Mouse (Mus musculus) stomach, postnatal 0 days (tissue): ENCODE results near the gene Hyal2. TPM values are rescaled to one million over a fixed set of nuclear protein-coding genes. Genes with fewer than 3 reads are reported as not detected.

Experiments
- ATAC-seq: fragments of 200-750 bp; cut with Nextera tagmentation; 2 replicates; pipeline ENCODE4 v1.8.0; 2017; ENCODE audit not compliant: low FRiP score, low TSS enrichment
- DNase-seq: peaks from one replicate; pipeline ENCODE4 v3.0.0-alpha.2; 2016; ENCODE audit warnings: low spot score
- H3K27ac ChIP-seq: fragments of 300-500 bp; sonication (generic); replicated peaks from 2 replicates; pipeline ENCODE4 v1.5.1; 2014; ENCODE audit warnings: mild to moderate bottlenecking, control low read depth
- H3K27me3 ChIP-seq: fragments of 300-500 bp; sonication (generic); 2 replicates; pipeline ENCODE4 v1.6.1; 2014; ENCODE audit warnings: low read length; ENCODE audit not compliant: control insufficient read depth, insufficient read depth
- H3K36me3 ChIP-seq: fragments of 300-500 bp; sonication (generic); 2 replicates; pipeline ENCODE4 v1.6.1; 2014; ENCODE audit warnings: low read length, mixed read lengths; ENCODE audit not compliant: control insufficient read depth, insufficient read depth
- H3K4me1 ChIP-seq: fragments of 300-500 bp; sonication (generic); replicated peaks from 2 replicates; pipeline ENCODE4 v1.6.1; 2014; ENCODE audit warnings: antibody characterized with exemption; ENCODE audit not compliant: control insufficient read depth, insufficient read depth
- H3K4me2 ChIP-seq: fragments of 300-500 bp; sonication (generic); replicated peaks from 2 replicates; pipeline ENCODE4 v1.6.1; 2014; ENCODE audit warnings: low read depth, mild to moderate bottlenecking, control low read depth, moderate library complexity
- H3K4me3 ChIP-seq: fragments of 300-500 bp; sonication (generic); 2 replicates; pipeline ENCODE4 v1.5.1; 2014; ENCODE audit warnings: low read depth, low read length, control low read depth
- H3K9ac ChIP-seq: fragments of 300-500 bp; sonication (generic); 2 replicates; pipeline ENCODE4 v1.6.1; 2014; ENCODE audit warnings: mild to moderate bottlenecking, low read length, control low read depth, mixed read lengths
- H3K9me3 ChIP-seq: fragments of 300-500 bp; sonication (generic); 2 replicates; pipeline ENCODE4 v1.6.1; 2016; ENCODE audit warnings: low read length; ENCODE audit not compliant: control insufficient read depth
- CTCF ChIP-seq: IDR thresholded peaks from 2 replicates; pipeline ENCODE4 v1.5.1; 2016; ENCODE audit warnings: antibody characterized with exemption, low read depth, mild to moderate bottlenecking, moderate library complexity
- EP300 ChIP-seq: optimal IDR thresholded peaks from 2 replicates; pipeline ENCODE3; 2016; ENCODE audit warnings: antibody characterized with exemption
- WGBS: fragments of 180-500 bp; shearing (Covaris S2); extraction: QIAGEN DNeasy Blood & Tissue Kit; methylation state at CpG from one replicate; pipeline ENCODE4 v1.1.7; 2014; 5-methylcytosine and 5-hydroxymethylcytosine counted together
- polyA plus RNA-seq: library from polyadenylated mRNA; unstranded; fragments of >200 nt; fragmentation: Nextera tagmentation; extraction: Ambion mirVana; gene quantifications from 2 replicates; pipeline ENCODE4 v1.2.1, GENCODE M21; 2015

Gene Hyal2
- polyA plus RNA-seq, 1 experiment from 2014 or later: 50.4 TPM

DNA sequence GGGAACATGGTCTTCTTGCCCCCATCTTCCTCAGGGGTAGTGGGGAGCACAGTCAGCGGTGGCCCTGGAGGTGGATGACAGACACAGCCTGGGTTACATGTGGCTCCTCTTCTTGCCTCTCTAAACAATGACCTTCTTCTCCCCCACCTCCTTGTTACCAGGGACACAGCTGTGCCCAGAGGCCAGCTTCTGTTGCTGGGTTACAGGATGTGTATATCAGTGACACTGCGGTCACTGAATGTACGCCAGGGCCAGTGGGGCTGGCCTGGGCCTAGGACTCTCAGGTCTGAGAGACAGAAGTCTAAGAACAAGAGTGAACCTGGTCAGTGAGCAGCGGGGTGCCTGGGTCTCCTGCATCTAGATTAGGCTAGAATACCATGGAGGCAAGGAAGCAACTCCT lies 47.3 kb downstream of the Hyal2 start:
- Histone ChIP-seq H3K4me3 (no peak overlapping the region), H3K9ac (no peak overlapping the region), H3K27me3 (no peaks in the 10 kb centered on the region), H3K4me1 (peaks cover 10% of the 10 kb centered on the region), H3K27ac (no peak overlapping the region), H3K36me3 (peaks cover 30% of the 10 kb centered on the region), H3K9me3 (no peaks in the 10 kb centered on the region), H3K4me2 (no peak overlapping the region)
- ATAC-seq (no peak), DNase-seq (no peak)
- WGBS: 93% methylated on average over 4 of the region's 4 CpGs
- no peak for TF ChIP-seq EP300
- no peak for TF ChIP-seq CTCF

DNA sequence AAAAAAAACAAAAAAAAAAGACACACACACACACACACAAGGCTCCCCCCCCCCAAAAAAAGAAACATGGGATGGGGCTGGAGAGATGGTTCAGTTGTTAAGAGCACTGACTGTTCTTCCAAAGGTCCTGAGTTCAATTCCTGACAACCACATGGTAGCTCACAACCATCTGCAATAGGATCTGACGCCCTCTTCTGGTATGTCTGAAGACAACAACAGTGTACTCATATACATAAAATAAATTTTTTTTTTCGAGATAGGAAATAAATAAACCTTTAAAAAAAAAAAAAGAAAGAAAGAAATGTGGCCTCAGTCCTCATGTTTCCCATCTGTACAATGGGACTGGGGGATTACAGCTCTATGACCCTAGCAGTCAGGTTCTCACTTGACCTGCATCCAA lies 49.7 kb downstream of the Hyal2 start:
- peaks cover 30% of the 10 kb centered on the region for H3K36me3 ChIP-seq
- H3K4me3 ChIP-seq: no peak overlapping the region
- H3K4me1 ChIP-seq: no peaks in the 10 kb centered on the region; the same call in 1 of the 2 replicates
- DNase-seq: no peak
- 76% methylated on average over 2 of the region's 2 CpGs for WGBS
- no peak overlapping the region for H3K4me2 ChIP-seq
- H3K9me3 ChIP-seq: no peaks in the 10 kb centered on the region
- TF ChIP-seq EP300: no peak
- TF ChIP-seq CTCF: peak; percentile 42
- ATAC-seq: no peak
- H3K27me3 ChIP-seq: no peaks in the 10 kb centered on the region
- no peak overlapping the region for H3K9ac ChIP-seq
- no peak overlapping the region for H3K27ac ChIP-seq

DNA sequence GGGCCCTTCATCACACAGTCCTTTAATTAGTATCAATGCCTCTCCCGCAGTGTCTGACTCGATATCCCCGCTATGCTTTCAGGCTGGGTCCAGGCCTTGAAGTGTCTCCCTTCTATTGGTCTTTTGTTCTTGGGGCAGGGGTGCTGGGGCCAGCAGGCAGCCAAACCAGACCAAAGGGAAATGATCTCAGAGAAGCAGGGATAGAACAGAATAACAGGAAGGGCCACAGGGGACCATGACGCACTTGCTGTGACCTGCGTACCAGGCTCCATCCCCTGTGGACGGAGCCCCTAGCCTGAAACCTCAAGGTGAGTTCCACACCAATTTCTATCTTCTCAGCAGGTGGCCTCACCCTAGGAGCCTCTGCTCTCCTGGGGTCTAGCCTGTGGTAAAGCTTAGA lies 50.4 kb downstream of the Hyal2 start:
- Histone ChIP-seq H3K9ac (no peak overlapping the region), H3K27me3 (no peaks in the 10 kb centered on the region), H3K4me1 (no peaks in the 10 kb centered on the region; the same call in 1 of the 2 replicates), H3K4me2 (no peak overlapping the region), H3K27ac (peak overlapping the region; percentile 49; the same call in 1 of the 2 replicates), H3K9me3 (no peaks in the 10 kb centered on the region), H3K4me3 (no peak overlapping the region), H3K36me3 (peaks cover 30% of the 10 kb centered on the region)
- no peak for DNase-seq
- no peak for ATAC-seq
- TF ChIP-seq EP300: no peak
- no peak for TF ChIP-seq CTCF
- 86% methylated on average over 6 of the region's 6 CpGs for WGBS

DNA sequence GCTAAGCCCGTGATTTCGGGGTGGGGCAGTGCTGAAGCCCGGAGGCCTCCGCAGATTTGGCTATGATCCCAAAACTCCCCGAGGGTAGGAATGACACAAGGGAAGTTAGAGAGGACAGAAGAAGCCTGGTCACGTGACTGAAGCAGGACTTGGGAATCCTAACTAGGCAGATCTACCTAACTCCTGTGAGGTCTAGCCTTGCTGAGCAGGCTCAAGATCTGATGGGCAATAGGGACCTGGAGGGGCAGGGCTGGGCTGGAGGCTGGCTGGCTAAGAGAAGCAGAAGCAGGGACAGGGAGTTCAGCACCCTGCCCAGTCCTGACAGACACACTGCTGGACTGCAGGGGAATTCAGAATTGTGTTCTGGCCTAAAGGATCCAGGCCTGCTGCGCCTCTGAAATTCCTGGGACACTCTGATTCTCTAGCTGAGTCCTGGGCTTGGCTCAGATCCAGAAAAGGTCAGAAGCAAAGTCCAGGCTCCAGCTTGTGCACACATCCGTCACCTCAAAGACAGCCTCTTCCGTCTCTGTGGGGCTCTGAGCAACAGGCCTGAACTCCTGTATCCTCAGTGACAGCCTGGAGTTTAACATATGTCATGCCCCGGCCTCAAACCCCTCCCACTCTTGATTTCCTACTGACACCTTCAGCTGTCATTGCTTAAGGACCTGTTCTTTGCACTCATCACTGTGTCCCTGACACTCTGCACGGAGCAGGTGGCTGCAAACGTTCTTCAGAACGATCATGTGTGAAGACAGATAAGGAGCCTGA lies 51.2 kb downstream of the Hyal2 start:
- Histone ChIP-seq H3K9me3 (no peaks in the 10 kb centered on the region), H3K4me3 (no peak overlapping the region), H3K9ac (peak overlapping the region; percentile 18; the same call in 1 of the 2 replicates), H3K27ac (peak overlapping the region; percentile 86), H3K36me3 (peaks cover 30% of the 10 kb centered on the region), H3K4me1 (no peaks in the 10 kb centered on the region; the same call in 1 of the 2 replicates), H3K4me2 (no peak overlapping the region), H3K27me3 (no peaks in the 10 kb centered on the region)
- TF ChIP-seq EP300 (no peak), CTCF (no peak)
- ATAC-seq (peak; percentile 83), DNase-seq (peak; percentile 83)
- 16% methylated on average over 13 of the region's 13 CpGs for WGBS

DNA sequence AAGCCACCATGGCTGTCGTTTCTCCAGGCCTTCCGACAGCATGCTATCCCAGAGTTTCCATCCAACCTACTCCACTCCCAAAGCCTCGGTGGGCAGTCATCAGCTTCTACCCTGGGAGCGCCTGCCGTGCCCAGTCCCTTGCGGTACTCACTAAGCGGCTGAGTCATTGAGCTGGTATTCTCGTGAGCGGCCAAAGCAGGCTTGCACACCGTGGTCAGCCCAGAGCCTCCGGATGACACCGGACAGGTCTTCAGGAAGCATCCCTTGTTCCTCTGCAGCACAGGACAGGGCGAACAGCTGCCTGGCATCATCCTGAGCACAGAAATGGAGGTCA lies 51.8 kb downstream of the Hyal2 start:
- H3K4me3 ChIP-seq: no peak overlapping the region
- H3K36me3 ChIP-seq: peaks cover 30% of the 10 kb centered on the region
- no peak overlapping the region for H3K9ac ChIP-seq
- WGBS: 42% methylated on average over 13 of the region's 13 CpGs
- peak; percentile 62 for ATAC-seq
- DNase-seq: peak; percentile 54
- peak overlapping the region; percentile 86 for H3K27ac ChIP-seq
- TF ChIP-seq CTCF (no peak), EP300 (no peak)
- no peaks in the 10 kb centered on the region for H3K9me3 ChIP-seq
- H3K4me2 ChIP-seq: no peak overlapping the region
- no peaks in the 10 kb centered on the region; the same call in 1 of the 2 replicates for H3K4me1 ChIP-seq
- no peaks in the 10 kb centered on the region for H3K27me3 ChIP-seq

DNA sequence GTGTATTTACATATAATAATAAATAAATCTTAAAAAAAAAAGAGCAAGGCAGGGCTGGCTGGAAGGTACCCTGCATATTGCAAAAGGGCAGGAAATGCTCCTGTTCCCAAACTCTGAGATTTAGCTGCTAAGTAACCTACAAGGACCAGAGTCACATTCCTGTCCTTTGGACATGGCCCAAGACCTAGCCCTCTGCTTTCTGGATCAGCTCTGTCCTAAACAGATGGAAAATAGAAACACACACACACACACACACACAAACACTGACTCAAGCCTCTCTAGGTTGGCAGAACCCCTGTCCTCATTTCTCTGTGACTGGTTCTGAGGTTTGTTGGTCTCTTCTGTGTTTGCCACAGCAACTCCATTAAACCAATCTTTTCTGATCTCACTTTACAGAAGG lies 53.2 kb downstream of the Hyal2 start:
- DNase-seq: no peak
- TF ChIP-seq CTCF: no peak
- no peak for TF ChIP-seq EP300
- Histone ChIP-seq H3K36me3 (peaks cover 22% of the 10 kb centered on the region), H3K9me3 (no peaks in the 10 kb centered on the region), H3K9ac (no peak overlapping the region), H3K4me2 (no peak overlapping the region), H3K27ac (0 out of 2 replicates have a peak overlapping the region, but pooled peaks have one; percentile 14), H3K4me1 (no peaks in the 10 kb centered on the region; the same call in none of the 2 replicates), H3K4me3 (no peak overlapping the region), H3K27me3 (no peaks in the 10 kb centered on the region)
- ATAC-seq: no peak

Other genes starting within 250 kb of the Hyal2 start
- 5.3 and 6.7 TPM in 2 replicates for gene Hemk1, start 229.6 kb upstream of the Hyal2 start, polyA plus RNA-seq
- gene 6430571L13Rik, start 227.3 kb upstream of the Hyal2 start, polyA plus RNA-seq: 0.63 and 0.73 TPM in 2 replicates
- 0.15 and 0.16 TPM in 2 replicates for gene Cacna2d2, start 168.3 kb upstream of the Hyal2 start, polyA plus RNA-seq
- gene Tmem115, start 34.0 kb upstream of the Hyal2 start, polyA plus RNA-seq: 41.9 and 43.2 TPM in 2 replicates
- 26.7 and 28.2 TPM in 2 replicates for gene Cyb561d2, start 25.8 kb upstream of the Hyal2 start, polyA plus RNA-seq
- gene Nprl2, start 25.7 kb upstream of the Hyal2 start, polyA plus RNA-seq: 24.8 and 24.9 TPM in 2 replicates
- gene Zmynd10, start 20.6 kb upstream of the Hyal2 start, polyA plus RNA-seq: 0.94 and 0.97 TPM in 2 replicates
- gene Rassf1, start 16.4 kb upstream of the Hyal2 start, polyA plus RNA-seq: 44.2 and 46.5 TPM in 2 replicates
- gene Tusc2, start 4.7 kb upstream of the Hyal2 start, polyA plus RNA-seq: 44.9 and 48.7 TPM in 2 replicates
- gene Hyal1, start 9.0 kb downstream of the Hyal2 start, polyA plus RNA-seq: 7.2 and 8.0 TPM in 2 replicates
- gene Naa80, start 10.9 kb downstream of the Hyal2 start, polyA plus RNA-seq: 13.3 and 14.7 TPM in 2 replicates
- gene Hyal3, start 12.9 kb downstream of the Hyal2 start, polyA plus RNA-seq: 1.3 and 1.4 TPM in 2 replicates
- 35.5 and 42.7 TPM in 2 replicates for gene Ifrd2, start 19.7 kb downstream of the Hyal2 start, polyA plus RNA-seq
- gene Sema3b, start 41.3 kb downstream of the Hyal2 start, polyA plus RNA-seq: 16.3 and 19.1 TPM in 2 replicates
- 189 and 195 TPM in 2 replicates for gene Gnai2, start 67.4 kb downstream of the Hyal2 start, polyA plus RNA-seq
- 0.95 and 1.1 TPM in 2 replicates for gene Slc38a3, start 101.6 kb downstream of the Hyal2 start, polyA plus RNA-seq
- 2.1 and 2.9 TPM in 2 replicates for gene Gnat1, start 111.8 kb downstream of the Hyal2 start, polyA plus RNA-seq
- gene Sema3f, start 142.5 kb downstream of the Hyal2 start, polyA plus RNA-seq: 11.7 and 15.1 TPM in 2 replicates
- gene Rbm5, start 203.1 kb downstream of the Hyal2 start, polyA plus RNA-seq: 60.2 and 67.3 TPM in 2 replicates